Mouse (Mus musculus): ENCODE measurements around the gene Krtap5-1. TPM values are rescaled to one million over a fixed set of nuclear protein-coding genes. Genes with fewer than 3 reads are reported as not detected.
"Not testable (repeated sequence)": the region's sequence is repeated elsewhere in the genome, so short reads cannot be mapped to it uniquely, and the experiment has no call there.

Krtap5-1 gene
- not detected for total RNA-seq (2021)
- long read RNA-seq, experiment 1: 0 reads
- long read RNA-seq, experiment 2: 0 reads

DNA sequence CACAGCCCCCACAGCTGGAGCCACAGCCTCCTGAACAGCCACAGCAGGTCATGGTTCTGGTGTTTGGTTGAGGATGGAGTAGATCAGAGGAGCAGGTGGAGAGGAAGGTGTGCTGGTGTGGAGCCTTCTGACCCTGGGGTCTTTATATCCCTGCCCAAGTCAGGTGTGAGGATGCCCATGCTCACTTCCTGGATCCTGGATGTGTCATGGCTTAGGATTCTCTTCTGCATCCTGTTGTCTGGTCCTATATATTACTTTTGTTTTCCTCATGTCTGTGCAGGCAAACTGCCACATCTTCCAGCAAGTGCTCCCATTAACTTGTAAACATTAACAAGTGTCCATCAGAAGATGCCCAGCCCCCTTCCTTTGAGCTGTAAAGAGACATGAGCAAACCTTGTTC, at the start of gene Krtap5-1:
Krtap5-1 (minus strand) TSS at position 101 of the 400 bp plus-strand sequence.
- DNase-seq (ENCODE audit: low spot score in 2 of 2): not testable (repeated sequence)

GRCm38 (mm10) chr7:142342247-142342640, 45.3 kb upstream of the Krtap5-1 start:
- no peak for DNase-seq (ENCODE audit: low spot score in 2 of 2)

DNA sequence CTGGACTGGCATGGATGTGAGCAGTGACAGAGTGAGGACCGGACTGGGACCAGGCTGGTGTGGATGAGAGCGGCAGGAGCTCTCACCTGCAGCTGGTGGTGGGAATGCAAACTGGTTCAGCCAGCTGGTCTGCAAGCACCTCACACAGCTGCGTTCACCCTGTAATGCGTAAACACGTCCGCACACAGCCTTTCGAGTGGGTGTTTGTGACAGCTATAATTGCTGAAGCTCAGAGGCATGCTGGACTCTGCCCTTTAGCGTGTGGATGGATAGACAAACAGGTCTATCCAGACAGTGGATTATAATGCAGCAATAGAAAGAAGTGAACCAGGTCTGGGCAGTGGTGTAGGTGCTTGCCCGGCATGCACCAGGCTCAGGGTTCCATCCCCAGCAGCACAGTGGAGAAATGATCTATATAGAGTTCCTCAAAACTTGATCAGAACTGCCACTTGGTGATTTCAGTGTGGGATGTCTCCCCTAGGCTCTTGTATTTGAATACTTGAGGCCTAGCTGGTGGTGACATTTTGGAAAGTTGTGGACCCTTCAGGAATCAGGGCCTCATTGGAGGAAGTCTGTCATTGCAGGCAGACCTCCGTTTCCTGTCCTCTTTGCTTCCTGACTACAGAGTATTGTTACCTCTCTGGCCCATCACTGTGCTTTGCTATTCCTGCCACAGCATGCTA, 44.8 kb upstream of the Krtap5-1 start:
- DNase-seq (ENCODE audit: low spot score in 2 of 2): no peak

GRCm38 (mm10) chr7:142340269-142340970, 43.5 kb upstream of the Krtap5-1 start:
- no peak for DNase-seq (ENCODE audit: low spot score in 2 of 2)

DNA sequence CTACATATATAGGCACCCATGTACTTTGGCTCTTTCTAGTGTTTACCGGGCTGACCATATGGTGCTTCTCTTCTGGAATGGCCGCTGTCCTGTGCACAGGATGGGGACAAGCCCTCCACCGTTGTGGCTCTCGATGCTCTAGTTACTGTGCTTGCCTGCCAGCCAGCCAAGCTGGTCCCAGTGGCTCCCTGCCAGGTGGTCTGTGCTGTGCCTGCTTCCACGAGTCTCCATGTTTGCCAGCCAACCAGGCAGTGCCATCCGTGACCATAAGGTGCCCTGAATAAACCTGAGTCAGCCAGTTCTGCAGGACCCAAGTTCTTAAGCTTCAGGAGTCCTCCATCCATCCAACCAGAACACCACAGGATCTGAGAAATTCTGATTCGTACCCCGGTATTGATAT, 38.2 kb upstream of the Krtap5-1 start:
- no peak for DNase-seq (ENCODE audit: low spot score in 2 of 2)

DNA sequence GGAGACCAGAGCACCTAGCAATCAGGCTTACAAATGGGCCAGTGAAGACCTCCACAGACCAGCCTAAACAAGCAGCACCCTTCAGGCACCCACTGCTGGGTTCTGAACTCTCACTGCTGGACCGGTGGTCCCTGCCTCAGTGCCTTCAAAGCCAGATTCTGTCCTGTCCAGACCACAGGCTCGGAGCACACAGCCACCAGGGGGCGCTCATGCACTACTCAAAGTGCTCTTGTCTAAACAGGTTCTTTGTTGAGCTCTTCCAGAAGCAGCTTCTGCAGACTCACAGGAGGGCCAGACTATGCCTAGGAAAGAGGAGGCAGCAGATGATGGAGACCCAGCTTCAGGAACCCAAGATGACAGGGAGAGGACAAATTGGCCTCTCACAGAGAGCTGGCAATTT, 37.3 kb upstream of the Krtap5-1 start:
- peak; percentile 89 to 94 for DNase-seq (ENCODE audit: low spot score in 2 of 2)

DNA sequence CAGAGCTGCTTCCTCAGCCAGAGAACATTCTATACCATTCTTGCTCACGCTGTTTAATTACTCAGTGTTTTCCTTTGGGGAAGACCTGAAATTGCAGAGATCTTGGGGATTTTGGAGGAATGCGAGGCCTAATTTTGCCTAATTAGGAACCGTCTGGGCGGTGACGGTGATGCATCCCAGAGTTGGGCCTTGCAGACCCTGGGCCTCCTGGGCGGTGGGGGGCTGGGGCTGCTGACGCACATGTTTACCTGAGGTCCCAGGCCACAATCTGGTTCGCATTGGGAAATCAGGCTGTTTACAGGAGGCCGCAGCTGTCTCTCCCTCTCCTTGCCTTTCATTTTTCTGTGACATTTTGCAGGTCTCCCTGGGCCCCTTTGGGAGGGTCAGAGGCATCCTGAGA, 35.8 kb upstream of the Krtap5-1 start:
- DNase-seq (ENCODE audit: low spot score in 2 of 2): not testable (repeated sequence)

- no peak for DNase-seq (ENCODE audit: low spot score in 2 of 2)
These were observed 34.4 kb upstream of the Krtap5-1 start for GRCm38 (mm10) chr7:142331281-142331680.

DNA sequence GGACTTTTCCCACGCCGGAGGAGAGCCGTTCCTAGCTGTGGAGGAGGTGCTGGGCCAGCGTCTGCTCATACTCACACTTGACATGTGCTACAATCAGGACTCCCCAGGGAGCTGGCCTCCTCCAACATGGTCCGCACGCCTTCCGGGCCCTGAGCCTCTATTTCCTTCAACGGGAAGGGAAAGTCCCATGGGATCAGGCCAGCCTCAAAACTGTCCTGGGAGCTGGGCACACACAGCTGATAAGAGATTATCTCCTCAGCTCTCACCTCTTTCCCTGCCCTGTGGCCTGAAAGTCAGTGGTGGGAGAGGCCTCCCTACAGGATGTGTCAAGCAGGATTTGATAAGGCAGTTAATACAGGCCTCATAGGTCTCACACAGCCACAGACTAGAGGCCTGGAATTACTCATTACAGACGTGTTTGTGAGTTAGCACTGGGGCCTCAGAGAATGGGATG, 33.4 kb upstream of the Krtap5-1 start:
- DNase-seq (ENCODE audit: low spot score in 2 of 2): peak in 1 of 2 experiments; percentile 38

DNA sequence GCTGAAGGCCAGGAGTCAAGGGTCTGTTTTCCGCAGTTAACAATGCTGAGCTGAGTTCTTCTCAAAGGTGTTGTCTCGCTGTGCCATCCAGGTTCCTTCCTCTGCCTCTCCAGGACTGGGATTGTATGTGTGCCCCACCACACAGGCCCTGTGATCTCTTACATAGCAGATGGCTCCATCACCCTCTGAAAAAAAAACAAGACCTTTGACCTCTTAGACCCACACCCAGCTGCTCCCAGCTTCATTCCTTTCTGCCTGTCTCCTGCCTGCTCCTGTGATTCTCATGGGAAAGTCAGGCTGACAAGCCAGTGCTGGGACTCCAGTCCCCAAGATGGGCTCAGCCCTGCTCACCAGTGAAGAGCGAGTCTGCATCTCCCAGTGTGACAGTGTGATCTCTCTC, 31.6 kb upstream of the Krtap5-1 start:
- no peak for DNase-seq (ENCODE audit: low spot score in 2 of 2)

- no peak for DNase-seq (ENCODE audit: low spot score in 2 of 2)
These were observed 30.0 kb upstream of the Krtap5-1 start for GRCm38 (mm10) chr7:142326714-142327445.

GRCm38 (mm10) chr7:142323396-142324117, 26.6 kb upstream of the Krtap5-1 start:
- DNase-seq (ENCODE audit: low spot score in 2 of 2): no peak

DNA sequence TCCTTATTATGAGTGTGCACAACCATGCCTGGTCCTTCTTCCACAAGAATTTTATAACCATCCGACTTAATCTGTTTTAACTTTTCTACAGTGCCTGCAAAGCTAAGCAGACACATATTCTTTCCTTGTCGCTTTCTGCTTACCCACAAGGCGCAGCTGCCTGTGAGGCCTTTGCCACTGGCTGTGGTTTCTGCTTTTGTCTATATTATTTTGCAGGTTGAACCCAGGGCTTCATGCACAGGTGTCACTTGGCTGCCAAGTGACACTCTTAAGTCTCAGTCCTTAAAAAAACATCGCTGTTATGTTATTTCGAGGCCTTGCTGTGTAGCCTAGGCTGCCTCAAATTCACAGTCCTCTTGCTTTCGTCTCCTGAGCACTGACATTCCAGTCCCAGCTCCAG, 25.7 kb upstream of the Krtap5-1 start:
- DNase-seq (ENCODE audit: low spot score in 2 of 2): no peak

GRCm38 (mm10) chr7:142321637-142322306, 24.9 kb upstream of the Krtap5-1 start:
- DNase-seq (ENCODE audit: low spot score in 2 of 2): not testable (repeated sequence)

DNA sequence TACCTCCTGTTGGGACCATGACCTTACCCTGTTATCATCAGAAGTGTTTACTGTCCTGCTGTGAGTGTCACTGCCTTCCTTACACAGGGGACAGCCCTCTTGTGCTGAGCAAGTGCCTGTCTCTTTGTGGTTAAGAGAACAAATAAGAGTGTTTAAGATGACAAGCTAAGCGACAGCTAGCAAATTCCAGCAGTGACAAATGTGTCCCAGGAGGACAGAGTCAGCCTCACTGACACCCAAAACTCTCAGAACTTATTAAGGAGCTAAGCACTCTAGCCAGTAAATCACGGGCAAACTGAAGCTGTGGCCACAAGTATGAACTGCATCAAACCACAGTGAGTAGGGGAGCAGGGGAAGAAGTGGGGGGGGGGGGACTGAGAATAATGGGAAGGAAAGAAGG, 24.0 kb upstream of the Krtap5-1 start:
- no peak for DNase-seq (ENCODE audit: low spot score in 2 of 2)

- DNase-seq (ENCODE audit: low spot score in 2 of 2): no peak
These were observed 22.2 kb upstream of the Krtap5-1 start for GRCm38 (mm10) chr7:142319124-142319523.

DNA sequence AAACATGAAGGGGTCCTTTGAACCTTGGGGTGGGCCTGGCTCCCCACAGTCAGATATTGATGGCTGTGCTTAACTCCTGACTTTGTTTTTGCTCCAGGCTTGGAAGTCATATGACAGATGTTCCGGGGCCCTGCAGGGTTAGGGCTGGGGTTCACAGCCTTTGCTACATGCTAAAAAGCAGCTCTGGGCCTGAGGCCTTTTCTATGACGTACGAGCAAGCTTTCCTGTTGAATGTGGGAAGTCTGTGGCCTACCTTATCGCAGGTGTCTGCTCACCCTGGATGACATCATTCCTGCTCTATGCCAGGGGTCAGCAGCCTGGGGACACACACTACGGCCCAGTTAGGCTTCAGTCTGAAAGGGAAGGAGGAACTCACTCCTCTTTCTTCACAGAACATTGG, 20.3 kb upstream of the Krtap5-1 start:
- no peak for DNase-seq (ENCODE audit: low spot score in 2 of 2)

DNA sequence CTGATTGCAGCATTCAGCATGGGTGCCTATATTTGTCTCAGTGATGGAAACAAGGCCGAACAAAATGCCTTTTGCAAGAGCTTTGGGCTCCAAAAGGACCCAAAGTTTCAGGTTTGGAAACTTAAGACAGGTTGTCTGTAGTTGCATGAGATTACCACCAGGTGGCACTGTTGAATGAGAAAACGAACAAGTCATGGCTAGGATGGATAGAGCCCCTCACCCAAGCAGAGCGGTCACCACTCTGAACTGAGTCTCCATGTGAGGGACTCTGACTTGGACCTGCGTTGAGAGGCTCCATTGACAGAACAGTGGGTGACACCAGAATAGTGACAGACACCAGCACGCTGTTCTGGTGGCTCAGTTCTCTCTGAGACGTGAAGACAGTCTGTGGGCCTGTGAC, 19.6 kb upstream of the Krtap5-1 start:
- peak in 1 of 2 experiments; percentile 22 for DNase-seq (ENCODE audit: low spot score in 2 of 2)

DNA sequence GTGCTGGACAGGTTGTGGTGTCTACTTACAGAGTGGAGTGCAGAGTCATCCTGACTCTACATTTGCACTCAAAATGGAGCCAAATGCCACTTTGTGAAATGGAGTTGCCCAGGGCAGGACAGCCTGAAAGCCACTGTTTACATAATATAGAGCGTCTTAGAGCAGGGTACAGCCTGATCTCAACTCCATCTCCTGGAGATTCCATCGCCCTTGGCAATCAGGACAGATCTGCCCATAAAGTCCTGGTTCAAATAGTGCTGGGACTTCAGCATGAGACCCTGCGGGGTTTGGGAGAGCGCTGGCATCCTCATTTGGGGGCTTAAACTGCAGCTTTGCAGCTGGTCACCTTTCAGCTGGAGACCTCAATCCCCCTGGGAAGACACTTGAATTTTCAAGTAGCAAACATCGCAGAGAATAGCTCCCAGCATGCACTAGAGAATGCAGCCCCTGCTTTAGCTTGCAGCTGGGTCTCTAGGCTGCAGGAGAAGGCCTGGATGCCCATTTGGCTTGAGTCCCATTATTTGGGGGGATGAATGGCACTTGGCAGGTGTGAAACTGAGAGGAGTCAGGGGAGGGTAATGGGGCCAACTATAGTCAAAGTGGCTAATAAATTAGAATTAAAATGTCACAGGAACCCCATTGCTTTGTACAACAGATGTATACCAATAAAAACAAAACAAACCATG, 17.8 kb upstream of the Krtap5-1 start:
- no peak for DNase-seq (ENCODE audit: low spot score in 2 of 2)

GRCm38 (mm10) chr7:142303929-142304328, 7.0 kb upstream of the Krtap5-1 start:
- DNase-seq (ENCODE audit: low spot score in 2 of 2): not testable (repeated sequence)
